Mouse (Mus musculus) small intestine, adult 2 months (tissue): ENCODE data around the gene Zc2hc1b. TPM values are rescaled to one million over a fixed set of nuclear protein-coding genes. Genes with fewer than 3 reads are reported as not detected.

Experiments used
- H3K27ac ChIP-seq: fragments of 200-500 bp; 2 replicates; pipeline ENCODE4 v1.5.1; 2012; ENCODE audit warnings: low read depth, low read length, control low read depth, inconsistent platforms; ENCODE audit not compliant: insufficient read depth
- H3K27me3 ChIP-seq: fragments of 200-500 bp; 2 replicates; pipeline ENCODE4 v1.6.1; 2012; ENCODE audit warnings: mild to moderate bottlenecking, moderate library complexity, low read length, inconsistent platforms; ENCODE audit not compliant: control insufficient read depth, insufficient read depth
- H3K36me3 ChIP-seq: fragments of 200-500 bp; 2 replicates; pipeline ENCODE4 v1.6.1; 2012; ENCODE audit warnings: mild to moderate bottlenecking, low read length, control low read depth, inconsistent platforms; ENCODE audit not compliant: control insufficient read depth, insufficient read depth
- H3K4me1 ChIP-seq: fragments of 200-500 bp; 2 replicates; pipeline ENCODE4 v1.6.1; 2012; ENCODE audit warnings: low read length, inconsistent platforms, mixed read lengths; ENCODE audit not compliant: control insufficient read depth, insufficient read depth, insufficient read length
- H3K4me3 ChIP-seq: fragments of 200-500 bp; 2 replicates; pipeline ENCODE4 v1.5.1; 2012; ENCODE audit warnings: low read depth, mild to moderate bottlenecking, control low read depth, inconsistent platforms, low read length, moderate library complexity
- CTCF ChIP-seq: fragments of 200-500 bp; IDR thresholded peaks from 2 replicates; pipeline ENCODE4 v1.5.1; 2012; ENCODE audit warnings: low read depth, mild to moderate bottlenecking, control low read depth, inconsistent platforms, low read length, moderate library complexity, mixed read lengths; ENCODE audit not compliant: insufficient replicate concordance, insufficient read length; ENCODE audit errors: extremely low read depth
- POLR2A ChIP-seq: fragments of 200-500 bp; IDR thresholded peaks from 2 replicates; pipeline ENCODE4 v1.6.1; 2012; ENCODE audit warnings: low read depth, mild to moderate bottlenecking, control low read depth, inconsistent platforms, low read length, moderate library complexity
- WGBS: fragments of 180-500 bp; shearing (Covaris S2); methylation state at CpG from one replicate; pipeline ENCODE4 v1.1.7; 2018; 5-methylcytosine and 5-hydroxymethylcytosine counted together
- polyA plus RNA-seq: library from polyadenylated mRNA; depleted of rRNA; stranded (reverse); fragments of >200 nt; gene quantifications from 2 replicates; pipeline ENCODE4 v1.2.3, GENCODE M21; 2012

The Zc2hc1b gene
- polyA plus RNA-seq, 1 experiment = not detected

DNA sequence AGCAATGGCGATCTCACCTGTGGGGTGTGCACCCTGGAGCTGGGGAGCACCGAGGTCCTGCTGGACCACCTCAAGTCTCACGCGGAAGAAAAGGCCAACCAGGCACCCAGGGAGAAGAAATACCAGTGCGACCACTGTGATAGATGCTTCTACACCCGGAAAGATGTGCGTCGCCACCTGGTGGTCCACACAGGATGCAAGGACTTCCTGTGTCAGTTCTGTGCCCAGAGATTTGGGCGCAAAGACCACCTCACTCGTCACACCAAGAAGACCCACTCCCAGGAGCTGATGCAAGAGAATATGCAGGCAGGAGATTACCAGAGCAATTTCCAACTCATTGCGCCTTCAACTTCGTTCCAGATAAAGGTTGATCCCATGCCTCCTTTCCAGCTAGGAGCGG lies 50.5 kb downstream of the Zc2hc1b start:
- Histone ChIP-seq H3K4me1 (no peaks in the 10 kb centered on the region), H3K36me3 (no peaks in the 10 kb centered on the region), H3K27me3 (no peaks in the 10 kb centered on the region), H3K27ac (no peak overlapping the region), H3K4me3 (no peak overlapping the region)
- WGBS = 79% methylated on average over 13 of the region's 13 CpGs
- TF ChIP-seq CTCF (peak; percentile 16; the same call in 1 of the 2 replicates), POLR2A (no peak)

DNA sequence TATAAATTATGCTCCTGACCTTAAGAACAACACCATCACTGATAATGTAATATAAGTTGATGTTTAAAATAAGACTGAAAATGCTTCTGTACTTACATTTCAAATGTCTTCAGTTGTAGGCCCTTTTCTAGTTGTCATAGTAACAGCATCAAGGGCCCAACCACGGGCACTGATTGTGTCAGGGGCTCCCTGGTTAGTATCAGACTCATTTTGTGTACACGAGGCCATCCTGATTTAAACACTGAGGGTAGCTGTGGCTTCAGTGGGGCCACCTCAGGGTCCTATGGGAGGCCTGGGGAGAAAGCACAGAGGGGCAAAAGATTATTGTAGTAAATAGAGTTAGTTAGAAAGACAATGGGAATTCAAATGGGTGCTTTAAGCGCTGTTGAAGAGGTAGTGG lies 52.0 kb downstream of the Zc2hc1b start:
- no peak for TF ChIP-seq POLR2A
- TF ChIP-seq CTCF = no peak
- no peaks in the 10 kb centered on the region for H3K4me1 ChIP-seq
- H3K4me3 ChIP-seq = no peak overlapping the region
- no peak overlapping the region for H3K27ac ChIP-seq
- no peaks in the 10 kb centered on the region for H3K27me3 ChIP-seq
- H3K36me3 ChIP-seq = no peaks in the 10 kb centered on the region
- 64% methylated on average over 3 of the region's 3 CpGs for WGBS

DNA sequence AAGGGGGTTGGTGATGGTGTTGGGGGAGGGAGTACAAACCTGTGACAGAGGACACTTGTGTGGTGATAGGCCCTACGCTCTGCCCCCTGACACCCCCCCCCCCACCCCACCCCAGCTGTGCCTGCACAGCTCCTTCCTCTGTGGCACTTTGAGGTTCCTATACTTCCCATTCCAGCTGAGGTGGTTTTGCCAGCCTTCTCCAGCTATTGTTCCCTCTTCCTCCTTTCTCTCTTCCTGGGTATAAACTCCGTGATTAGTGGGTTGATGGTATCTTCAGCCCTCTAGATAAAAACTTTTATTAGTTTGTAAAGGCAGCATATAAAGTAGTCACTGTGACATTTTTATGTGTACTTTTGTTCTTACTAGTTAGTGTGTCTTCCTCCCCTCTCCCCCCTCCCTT lies 58.5 kb downstream of the Zc2hc1b start:
- 38% methylated on average over 2 of the region's 2 CpGs for WGBS
- H3K4me3 ChIP-seq = no peak overlapping the region
- no peaks in the 10 kb centered on the region for H3K36me3 ChIP-seq
- H3K4me1 ChIP-seq = no peaks in the 10 kb centered on the region
- H3K27me3 ChIP-seq = no peaks in the 10 kb centered on the region
- TF ChIP-seq CTCF (no peak), POLR2A (no peak)
- H3K27ac ChIP-seq = no peak overlapping the region

DNA sequence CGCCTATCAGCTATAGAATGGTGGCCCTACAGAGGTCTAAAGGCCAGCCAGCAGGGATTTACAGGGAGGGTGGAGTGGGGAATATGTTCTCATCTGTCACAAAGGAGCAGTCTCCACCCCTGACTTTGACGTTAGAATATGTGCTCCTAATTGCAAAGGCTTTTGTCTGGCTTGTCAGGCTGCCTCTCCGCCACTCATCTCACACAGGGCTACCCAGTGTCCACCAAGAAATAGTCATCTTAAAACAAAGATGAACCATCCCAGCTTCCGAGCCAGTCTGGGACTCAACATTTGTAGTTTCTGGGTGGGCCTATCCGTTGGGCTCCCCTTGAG lies 59.1 kb downstream of the Zc2hc1b start:
- H3K4me3 ChIP-seq = no peak overlapping the region
- H3K27ac ChIP-seq = no peak overlapping the region
- H3K27me3 ChIP-seq = no peaks in the 10 kb centered on the region
- WGBS = 82% methylated on average over 5 of the region's 5 CpGs
- no peaks in the 10 kb centered on the region for H3K4me1 ChIP-seq
- H3K36me3 ChIP-seq = no peaks in the 10 kb centered on the region
- no peak for TF ChIP-seq POLR2A
- no peak for TF ChIP-seq CTCF

DNA sequence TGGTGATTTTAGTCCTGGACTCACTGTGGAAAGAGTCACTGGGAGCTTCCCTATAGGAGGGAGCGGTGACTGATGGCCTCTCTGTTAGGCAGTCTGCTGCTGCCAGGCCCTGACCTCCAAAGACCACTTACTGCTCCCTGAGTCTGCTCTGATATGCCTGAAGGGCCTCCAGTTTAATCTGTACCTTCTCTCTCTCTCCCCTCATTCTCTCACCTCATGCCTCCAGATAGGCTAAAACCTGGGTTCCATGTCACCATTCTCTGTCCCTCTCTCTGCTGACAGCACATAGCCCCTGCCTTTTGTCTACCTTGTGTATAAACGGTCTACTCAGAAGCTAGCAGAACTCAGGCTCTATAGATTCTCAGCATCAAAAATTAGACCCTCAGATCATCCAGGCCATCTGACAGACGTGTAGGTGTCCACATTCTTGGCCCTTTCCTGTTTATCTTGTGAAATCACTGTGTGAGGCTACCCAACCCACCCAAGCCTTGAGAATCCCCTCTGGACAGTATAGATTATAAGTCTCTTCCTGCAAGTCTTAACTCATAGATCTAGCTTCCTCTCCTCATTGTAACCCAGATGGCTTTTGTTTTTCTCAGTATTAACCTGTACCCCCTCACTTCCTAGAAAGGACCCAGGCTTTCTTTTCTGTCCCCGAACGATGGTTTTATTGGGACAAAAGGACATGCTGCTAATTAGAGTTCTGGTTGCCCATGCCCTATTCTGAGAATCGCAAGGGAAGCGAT lies 59.6 kb downstream of the Zc2hc1b start:
- no peak overlapping the region for H3K27ac ChIP-seq
- H3K36me3 ChIP-seq = no peaks in the 10 kb centered on the region
- 82% methylated on average over 7 of the region's 7 CpGs for WGBS
- no peak overlapping the region for H3K4me3 ChIP-seq
- no peaks in the 10 kb centered on the region for H3K27me3 ChIP-seq
- no peaks in the 10 kb centered on the region for H3K4me1 ChIP-seq
- TF ChIP-seq POLR2A (no peak), CTCF (no peak)

DNA sequence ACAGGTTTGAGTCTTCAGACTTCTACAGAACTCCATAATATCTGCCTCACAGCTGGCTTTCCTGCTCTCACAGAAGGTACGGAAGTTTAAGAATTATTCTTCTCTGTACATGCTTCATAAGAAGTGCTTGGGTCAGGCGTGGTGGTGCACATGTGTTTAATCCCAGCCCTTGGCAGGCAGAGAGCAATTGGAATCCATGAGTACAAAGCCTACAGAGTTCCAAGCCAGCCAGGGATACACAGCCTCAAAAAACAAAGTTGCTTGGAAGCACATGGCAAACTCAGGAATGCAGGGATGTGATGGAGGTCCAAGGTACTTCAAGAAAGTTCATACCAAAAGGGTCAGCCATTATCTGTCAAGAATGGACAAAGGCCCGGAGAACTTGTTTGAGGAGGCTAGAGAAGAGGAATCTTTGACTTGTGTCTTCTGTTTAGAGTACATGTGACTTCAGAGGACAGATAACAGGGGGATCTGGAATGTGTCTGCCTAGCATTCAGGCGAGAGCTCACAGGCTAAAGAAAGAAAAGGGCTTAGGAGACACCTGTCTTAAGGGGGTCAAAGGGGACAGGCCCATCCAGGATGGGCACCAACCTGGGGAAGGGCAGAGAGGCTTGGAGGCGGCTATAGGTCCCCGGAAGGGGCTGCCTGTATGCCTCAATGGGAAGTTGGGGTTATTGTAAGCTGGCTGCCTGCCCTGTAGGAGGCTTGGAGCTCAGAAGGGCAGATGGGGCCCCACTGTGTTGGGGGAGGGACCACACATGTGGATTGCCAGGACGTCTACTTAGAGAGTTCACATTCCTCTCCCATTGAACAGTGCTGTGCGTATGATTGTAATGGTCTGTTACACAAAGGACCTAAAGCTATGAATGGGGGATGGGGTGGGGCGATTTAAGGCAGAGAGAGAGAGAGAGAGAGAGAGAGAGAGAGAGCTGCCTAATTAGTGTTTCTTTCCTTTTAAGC lies 60.8 kb downstream of the Zc2hc1b start:
- TF ChIP-seq CTCF (no peak), POLR2A (no peak)
- Histone ChIP-seq H3K4me1 (no peaks in the 10 kb centered on the region), H3K27me3 (no peaks in the 10 kb centered on the region), H3K4me3 (no peak overlapping the region), H3K36me3 (no peaks in the 10 kb centered on the region), H3K27ac (no peak overlapping the region)
- WGBS = 51% methylated on average over 9 of the region's 9 CpGs

DNA sequence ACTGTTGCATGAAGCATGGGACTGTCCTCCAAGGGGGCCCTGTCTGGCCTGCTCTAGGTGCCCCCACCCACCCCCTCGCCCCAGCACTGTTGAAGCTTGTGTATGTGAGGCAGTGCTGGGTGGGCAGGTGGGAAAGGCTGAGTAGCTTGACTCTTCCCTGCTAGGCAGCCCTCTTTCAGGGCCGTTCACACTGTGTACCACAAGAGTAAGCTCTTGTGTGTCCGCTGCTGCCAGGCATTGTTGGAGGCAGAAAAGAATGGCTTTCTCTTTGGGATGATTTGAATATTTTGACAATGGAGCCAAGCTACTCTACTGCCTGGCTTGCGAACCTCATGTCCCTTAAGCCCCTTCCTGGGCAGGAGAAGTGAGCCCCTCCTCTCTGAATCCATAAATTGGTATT lies 62.8 kb downstream of the Zc2hc1b start:
- Histone ChIP-seq H3K4me1 (no peaks in the 10 kb centered on the region), H3K36me3 (no peaks in the 10 kb centered on the region), H3K4me3 (no peak overlapping the region), H3K27ac (no peak overlapping the region), H3K27me3 (no peaks in the 10 kb centered on the region)
- WGBS = 86% methylated on average over 4 of the region's 4 CpGs
- no peak for TF ChIP-seq POLR2A
- no peak for TF ChIP-seq CTCF

DNA sequence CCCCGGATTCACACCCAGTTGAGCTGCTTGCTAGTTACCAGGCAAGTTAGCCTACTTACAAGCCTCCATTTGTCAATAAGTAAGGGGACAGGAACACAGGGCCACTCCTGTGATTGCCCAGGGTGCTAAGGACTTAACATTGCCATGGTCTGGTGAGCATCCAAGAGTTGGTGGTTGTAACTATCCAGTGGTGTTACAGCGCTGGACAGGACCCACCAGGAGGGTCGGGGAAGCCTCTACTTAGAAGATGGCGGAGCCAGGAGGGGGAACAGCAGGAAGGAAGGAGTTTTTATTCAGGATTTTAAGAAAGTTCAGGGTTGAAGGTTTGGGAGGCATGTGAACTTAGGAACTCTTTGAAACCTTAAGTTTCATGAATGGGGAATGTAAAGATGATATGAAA lies 64.2 kb downstream of the Zc2hc1b start:
- TF ChIP-seq CTCF = no peak
- TF ChIP-seq POLR2A = no peak
- H3K27ac ChIP-seq = no peak overlapping the region
- WGBS = 83% methylated on average over 4 of the region's 4 CpGs
- H3K4me1 ChIP-seq = no peaks in the 10 kb centered on the region
- no peak overlapping the region for H3K4me3 ChIP-seq
- no peaks in the 10 kb centered on the region for H3K27me3 ChIP-seq
- H3K36me3 ChIP-seq = no peaks in the 10 kb centered on the region
